Mouse (Mus musculus): ENCODE measurements around the gene Serpinb5.

DNA sequence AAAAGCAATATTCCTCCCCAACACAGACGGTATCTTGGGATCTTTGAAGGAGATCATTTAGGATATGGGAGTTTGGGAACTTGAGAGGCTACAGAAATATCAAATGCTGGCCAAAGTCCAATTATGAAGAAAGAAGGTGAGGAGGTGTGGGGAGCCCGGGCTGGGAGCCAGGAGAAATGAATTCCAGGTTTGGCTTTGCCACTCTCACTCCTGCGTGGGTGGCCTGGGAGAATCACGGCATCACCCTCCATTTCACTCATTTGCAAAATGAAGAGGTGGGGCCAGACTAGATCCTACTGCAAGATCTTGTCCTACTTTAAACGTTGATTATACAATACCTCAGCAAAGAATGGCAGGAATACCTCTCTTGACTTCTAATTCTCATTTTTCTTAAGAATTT is 5.1 kb downstream of the Serpinb5 start:
- no peak for TF ChIP-seq EP300 (IDR thresholded peaks at IDR 0.05; ENCODE audit: low read length)
- no peak for TF ChIP-seq HCFC1 (IDR thresholded peaks at IDR 0.05; ENCODE audit: low read depth, low read length)
- no peak for TF ChIP-seq POLR2A (IDR thresholded peaks at IDR 0.05; ENCODE audit: low read depth, low read length)
- no peak for TF ChIP-seq CTCF (conservative IDR thresholded peaks at IDR 0.05 in 1 of 2, IDR thresholded peaks at IDR 0.05 in 1 of 2; ENCODE audit: low read depth in 2 of 2, low read length in 2 of 2)
- TF ChIP-seq E2F4 (IDR thresholded peaks at IDR 0.05; ENCODE audit: insufficient replicate concordance, low read depth, low read length): no peak
- TF ChIP-seq MAFK (IDR thresholded peaks at IDR 0.05; ENCODE audit: insufficient replicate concordance, low read length): no peak

All from CH12.LX (cell line).